Mouse (Mus musculus) liver, adult (tissue): ENCODE measurements around the gene Pih1d2.

Experiments
- GATA4 ChIP-seq: IDR thresholded peaks from 2 replicates; pipeline ENCODE4 v1.6.1; 2014; ENCODE audit warnings: mild to moderate bottlenecking, low read length; ENCODE audit not compliant: insufficient replicate concordance

The Pih1d2 gene

DNA sequence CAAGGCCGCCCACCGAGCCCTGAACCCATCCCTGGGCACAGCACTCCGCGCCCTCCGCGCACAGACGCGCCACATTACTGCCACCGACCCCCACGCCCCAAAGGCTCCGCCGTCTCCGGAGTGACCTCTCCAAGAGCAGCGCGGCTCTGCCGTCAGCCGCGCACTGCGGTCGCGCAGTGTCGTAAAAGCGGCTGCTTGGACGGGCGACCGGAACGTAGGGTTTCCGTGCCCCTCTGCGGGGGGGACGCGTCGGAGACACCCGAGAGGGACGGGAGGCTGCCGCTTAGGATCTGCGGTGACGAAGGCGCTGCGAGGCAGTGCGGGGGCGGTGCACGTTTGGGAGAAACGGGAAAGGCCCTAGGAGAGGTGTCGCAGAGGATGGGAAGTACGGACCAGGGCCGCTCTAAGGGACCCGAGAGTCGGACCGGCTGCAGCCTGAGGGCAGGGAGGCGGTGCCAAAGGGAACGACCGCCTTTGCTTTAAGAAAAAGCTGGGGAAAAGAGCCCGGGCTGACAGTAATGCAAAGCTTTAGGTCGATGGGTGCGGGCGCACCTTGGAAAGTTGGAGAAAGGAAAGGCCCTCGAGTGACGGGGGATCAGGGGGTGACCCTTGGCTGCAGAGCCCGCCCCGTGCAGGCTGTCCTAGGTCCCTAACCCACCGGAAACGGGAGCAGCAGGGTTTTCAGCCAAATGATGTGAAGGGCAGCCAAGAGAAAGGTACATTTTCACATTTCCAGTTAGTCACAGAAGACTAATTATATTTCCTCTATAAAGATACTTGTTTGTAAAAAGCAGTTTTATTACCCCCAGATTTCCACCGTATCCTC lies 42.5 kb downstream of the Pih1d2 start, which contains the start of gene Dlat:
Dlat (minus strand) TSS at position 389 of the 826 bp plus-strand sequence.
- no peak for TF ChIP-seq GATA4

DNA sequence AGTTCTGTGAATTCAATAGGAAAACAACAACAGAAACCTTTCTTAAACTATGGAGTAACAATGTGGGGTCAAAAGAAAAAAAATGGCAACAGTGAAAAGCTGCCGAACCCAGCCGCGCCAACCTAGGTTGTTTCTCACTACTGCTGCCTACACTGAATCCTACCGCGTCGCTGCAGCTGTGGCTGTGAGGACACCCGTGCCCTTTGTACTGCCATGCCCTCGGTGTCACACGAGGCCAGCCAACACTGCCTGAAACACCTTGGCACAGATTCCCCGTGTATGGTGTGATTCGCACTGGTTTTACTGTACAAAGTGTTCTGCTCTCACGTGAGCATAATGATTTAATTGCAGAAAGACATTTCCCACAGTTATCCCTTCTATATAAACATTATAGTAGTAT lies 43.3 kb downstream of the Pih1d2 start:
- TF ChIP-seq GATA4 = no peak

DNA sequence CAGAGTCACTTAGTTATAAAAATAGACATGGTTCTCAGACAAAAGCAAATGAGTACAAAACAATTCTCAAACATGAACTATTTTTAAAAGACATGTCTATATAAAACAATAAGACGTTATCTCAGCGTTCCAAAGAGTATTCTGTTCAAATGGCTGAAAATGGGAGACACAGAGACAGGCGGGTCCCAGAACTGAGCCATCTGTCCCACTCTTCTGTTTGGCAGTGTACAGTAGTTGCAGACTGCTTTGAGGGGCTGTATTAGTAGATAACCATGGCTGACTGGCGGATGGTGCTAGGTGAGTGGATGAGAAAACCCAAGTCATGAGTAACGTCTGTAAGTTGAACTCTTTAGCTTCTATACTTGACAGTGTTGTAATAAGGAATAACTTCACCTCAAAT lies 47.7 kb downstream of the Pih1d2 start:
- TF ChIP-seq GATA4 = no peak

- no peak for TF ChIP-seq GATA4
Measured at GRCm38 (mm10) chr9:50666442-50666841, 49.3 kb downstream of the Pih1d2 start.

GRCm38 (mm10) chr9:50667579-50668498 lies 50.7 kb downstream of the Pih1d2 start:
- peak; percentile 99 for TF ChIP-seq GATA4

GRCm38 (mm10) chr9:50670690-50671089 lies 53.6 kb downstream of the Pih1d2 start:
- TF ChIP-seq GATA4 = no peak
